In genomic region chr1:192259146-192259545, GRCm38 (mm10) we compare ENCODE assay signal across 28 mouse cellular contexts.
"Had no signal": no experiment of that assay in that cellular context is flagged by ENCODE, and none has a peak within 500 bp of the region (broad histone marks: within the 10 kb centered on the region; RNA-seq: fewer than 3 reads in every experiment).

No protein-coding gene starts in this region.

- H3K4me3 ChIP-seq: limb, embryonic 10.5 days; limb, embryonic 12.5 days; limb, embryonic 13.5 days; limb, embryonic 15.5 days; liver, embryonic 12.5 days; liver, embryonic 13.5 days; liver, embryonic 15.5 days; lung, embryonic 15.5 days; megakaryocyte, embryonic 14.5 days; midbrain, embryonic 10.5 days; midbrain, embryonic 12.5 days; midbrain, embryonic 13.5 days; midbrain, embryonic 15.5 days; myocyte; neural tube, embryonic 12.5 days had no signal

- DNase-seq: left cerebral cortex, postnatal 4 days; liver; liver, embryonic 13.5 days; liver, postnatal 0 days; lung, adult 18-20 months; lung, adult 2 months; lung, embryonic 14.5 days; lung, postnatal 10 days; lung, postnatal 14 days; lung, postnatal 36 days; lung, postnatal 4 days; midbrain, embryonic 14.5 days had no signal

- H3K27ac ChIP-seq: limb, embryonic 10.5 days; limb, embryonic 12.5 days; limb, embryonic 13.5 days; limb, embryonic 15.5 days; liver, embryonic 12.5 days; liver, embryonic 13.5 days; liver, embryonic 14.5 days; liver, embryonic 15.5 days; lung, embryonic 15.5 days; macrophage; midbrain, embryonic 10.5 days; midbrain, embryonic 12.5 days; midbrain, embryonic 13.5 days; midbrain, embryonic 15.5 days; neural tube, embryonic 12.5 days had no signal

- H3K27me3 ChIP-seq: limb, embryonic 12.5 days; limb, embryonic 13.5 days; limb, embryonic 15.5 days; liver, embryonic 12.5 days; liver, embryonic 13.5 days; liver, embryonic 15.5 days; lung, embryonic 15.5 days; megakaryocyte, embryonic 14.5 days; midbrain, embryonic 12.5 days; midbrain, embryonic 13.5 days; midbrain, embryonic 15.5 days; neural tube, embryonic 12.5 days had no signal

- H3K9me3 ChIP-seq: limb, embryonic 10.5 days; limb, embryonic 12.5 days; limb, embryonic 13.5 days; limb, embryonic 15.5 days; liver, embryonic 12.5 days; liver, embryonic 13.5 days; liver, embryonic 15.5 days; lung, embryonic 15.5 days; megakaryocyte, embryonic 14.5 days; midbrain, embryonic 10.5 days; midbrain, embryonic 12.5 days; midbrain, embryonic 13.5 days; midbrain, embryonic 15.5 days; neural tube, embryonic 12.5 days had no signal

- H3K36me3 ChIP-seq: limb, embryonic 10.5 days; limb, embryonic 12.5 days; limb, embryonic 13.5 days; limb, embryonic 15.5 days; liver, embryonic 12.5 days; liver, embryonic 13.5 days; liver, embryonic 15.5 days; lung, embryonic 15.5 days; midbrain, embryonic 10.5 days; midbrain, embryonic 12.5 days; midbrain, embryonic 13.5 days; midbrain, embryonic 15.5 days; neural tube, embryonic 12.5 days had no signal

- H3K4me1 ChIP-seq: limb, embryonic 10.5 days; limb, embryonic 12.5 days; limb, embryonic 13.5 days; limb, embryonic 15.5 days; liver, embryonic 12.5 days; liver, embryonic 13.5 days; liver, embryonic 15.5 days; lung, embryonic 15.5 days; megakaryocyte, embryonic 14.5 days; midbrain, embryonic 10.5 days; midbrain, embryonic 12.5 days; midbrain, embryonic 13.5 days; midbrain, embryonic 15.5 days; neural tube, embryonic 12.5 days had no signal
